Mouse (Mus musculus) left cerebral cortex, postnatal 36 days (tissue): Measurements from ENCODE around the gene Sult1b1. TPM values are rescaled to one million over a fixed set of nuclear protein-coding genes. Genes with fewer than 3 reads are reported as not detected.
"Not testable (repeated sequence)": the region's sequence is repeated elsewhere in the genome, so short reads cannot be mapped to it uniquely, and the experiment has no call there.

ENCODE experiments used
- DNase-seq, 2 experiments: peaks; one replicate each; pipeline ENCODE4 v3.0.0; 2021 to 2022; ENCODE audit warnings: low spot score in 2 of 2, mixed read lengths in 1 of 2
- intact Hi-C: fragments of 180-260 bp; cut with DNase I; formaldehyde crosslinking; loops from one replicate; pipeline ENCODE4 v1.15.1; 2025
- total RNA-seq, 2 experiments: library from RNA; stranded (reverse); gene quantifications; 2 replicates each; pipeline ENCODE4 v1.2.3; 2021

Gene Sult1b1
- total RNA-seq, result not detected

DNA sequence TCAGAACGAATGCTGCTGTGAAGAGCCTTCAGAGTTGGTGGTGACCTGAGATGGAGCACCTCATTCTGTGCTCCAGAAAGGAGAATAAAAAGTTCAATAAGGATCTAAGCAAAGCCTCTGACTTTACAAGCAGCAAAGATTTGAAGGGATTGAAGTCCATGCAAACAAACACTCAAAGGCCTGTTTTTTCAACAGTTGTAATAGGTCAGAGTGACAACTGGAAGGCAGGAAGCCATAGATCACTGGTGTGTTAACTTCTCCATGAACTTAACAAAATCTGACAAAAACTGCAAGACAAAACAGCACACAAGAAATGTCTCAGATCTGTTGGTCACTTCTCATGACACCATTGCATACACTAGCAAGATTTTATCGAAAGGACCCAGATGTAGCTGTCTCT is at the start of gene Sult1b1:
Gene Sult1b1, minus strand, starts transcription at position 85 of the 400 bp plus-strand sequence.
- intact Hi-C loops, result no loop called here
- DNase-seq, result no peak

DNA sequence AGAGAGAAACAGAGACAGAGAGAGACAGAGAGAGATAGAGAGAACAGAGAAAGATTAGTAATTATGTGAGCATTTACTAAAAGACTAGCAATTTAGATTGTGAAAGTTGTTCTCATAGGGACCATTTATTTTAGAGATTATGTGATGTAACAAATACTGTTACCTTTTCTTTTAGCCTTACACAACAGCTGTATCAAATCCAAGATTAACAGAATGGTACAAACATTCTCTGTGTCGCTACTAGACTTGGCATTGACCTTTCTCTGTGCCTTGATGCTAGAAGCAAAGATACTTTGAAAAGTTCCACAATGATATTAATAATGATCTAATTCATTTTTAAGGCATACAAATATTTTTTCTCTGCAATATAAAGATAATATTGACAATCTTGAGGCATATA is 42.4 kb upstream of the Sult1b1 start:
- intact Hi-C loops, result no loop called here

DNA sequence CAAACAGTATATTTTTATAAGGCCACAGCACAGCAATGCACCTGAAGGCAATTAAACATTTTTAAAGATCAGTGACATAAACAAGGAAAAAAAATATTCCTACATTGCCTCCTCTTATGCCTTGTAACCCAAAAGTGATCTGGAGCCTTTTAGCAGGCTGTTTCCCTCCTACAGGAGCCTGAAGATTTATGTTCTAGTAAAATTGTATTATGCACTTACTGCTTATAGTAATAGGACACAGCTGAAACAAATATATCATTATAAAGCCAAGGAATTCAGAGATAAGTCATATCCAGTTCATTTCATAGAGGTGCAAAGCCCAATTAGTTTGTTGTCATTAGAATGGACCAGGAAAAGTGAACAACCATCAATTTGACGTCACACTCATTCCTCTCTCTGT is 36.2 kb upstream of the Sult1b1 start:
- intact Hi-C loops, result no loop called here
- no peak for DNase-seq

More for the DNA sequence above, 42.4 kb upstream of the Sult1b1 start:
- DNase-seq, result no peak

DNA sequence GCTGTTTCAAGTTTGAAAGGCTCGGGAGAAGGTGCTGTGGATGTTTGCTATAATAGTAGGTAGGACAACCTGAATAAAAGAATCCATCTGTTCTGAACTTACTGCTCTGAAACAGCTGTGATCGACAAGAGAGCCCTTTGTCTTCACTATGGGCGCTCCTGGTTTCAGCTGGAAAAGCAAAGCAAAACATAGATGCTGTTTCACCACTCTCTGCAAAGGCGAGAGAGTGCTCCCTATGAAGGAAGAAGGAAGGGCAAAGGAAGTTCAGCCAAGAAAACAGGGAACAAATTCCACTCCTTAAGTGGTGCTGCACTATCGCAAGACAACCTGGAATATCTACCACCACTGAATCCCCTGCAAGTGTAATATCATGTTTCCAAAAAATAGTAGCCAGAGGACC is 35.5 kb upstream of the Sult1b1 start:
- DNase-seq, result no peak
- intact Hi-C loops, result no loop called here

DNA sequence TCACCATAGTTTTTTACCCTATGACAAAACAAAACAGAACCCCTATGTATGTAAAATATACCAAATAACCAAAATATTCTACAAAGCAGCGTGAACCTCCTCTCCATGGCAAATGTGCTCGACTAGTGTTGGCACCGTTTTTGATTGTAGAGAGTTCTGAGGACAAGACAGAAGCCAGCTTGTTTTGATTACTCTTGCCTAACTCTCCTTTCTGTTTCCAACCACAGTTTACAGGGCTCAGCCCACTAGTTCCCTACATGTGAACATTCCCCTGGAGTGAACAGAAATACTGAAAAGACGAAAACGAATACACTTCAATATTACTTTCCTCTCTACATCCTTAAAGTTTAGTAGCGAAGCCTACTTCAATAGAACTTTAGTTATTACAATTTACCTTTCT is 34.8 kb upstream of the Sult1b1 start:
- intact Hi-C loops, result no loop called here
- no peak for DNase-seq

DNA sequence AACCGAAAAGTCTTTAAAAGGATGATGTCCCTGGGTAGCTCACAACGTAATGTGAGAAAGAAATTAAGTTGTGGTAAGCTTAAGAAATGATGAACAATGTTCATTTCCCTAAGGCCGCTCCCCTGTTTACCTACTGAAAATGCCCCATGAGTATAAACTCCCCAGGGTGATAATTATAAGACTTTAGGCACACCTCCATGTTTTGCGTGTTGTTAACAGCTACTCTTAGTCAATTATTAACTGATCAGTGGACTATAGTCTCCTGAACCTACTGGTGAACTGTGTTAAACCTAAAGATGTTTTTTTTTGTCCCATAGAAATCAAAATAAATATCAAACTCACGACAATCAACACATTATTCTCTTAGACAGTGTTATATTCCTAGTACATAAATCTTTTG is 30.9 kb upstream of the Sult1b1 start, which contains the start of gene Sult1d1:
Gene Sult1d1, minus strand, starts transcription at position 183 of the 400 bp plus-strand sequence.
- DNase-seq, result no peak

DNA sequence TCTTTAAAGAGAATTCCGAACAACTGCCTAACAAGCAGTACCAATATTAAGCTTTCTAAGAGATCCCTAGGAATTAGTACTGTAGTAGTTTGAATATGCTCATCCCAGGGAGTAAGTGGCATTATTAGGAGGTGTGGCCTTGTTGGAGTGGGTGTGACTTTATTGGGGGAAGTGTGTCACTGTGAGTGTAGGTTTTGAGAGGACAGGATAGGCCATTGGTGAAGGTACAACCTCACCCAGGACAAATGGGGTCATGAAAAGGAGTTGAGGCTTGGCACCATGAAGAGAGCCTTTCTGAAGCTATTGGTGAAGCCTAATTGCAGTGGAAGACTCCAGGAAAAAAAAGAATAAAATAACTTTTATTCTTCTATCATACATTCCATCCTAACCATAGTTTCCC is 29.3 kb upstream of the Sult1b1 start:
- no peak for DNase-seq
- intact Hi-C loops, result no loop called here

More for the DNA sequence above, 30.9 kb upstream of the Sult1b1 start, which contains the start of gene Sult1d1:
- intact Hi-C loops, result no loop called here

DNA sequence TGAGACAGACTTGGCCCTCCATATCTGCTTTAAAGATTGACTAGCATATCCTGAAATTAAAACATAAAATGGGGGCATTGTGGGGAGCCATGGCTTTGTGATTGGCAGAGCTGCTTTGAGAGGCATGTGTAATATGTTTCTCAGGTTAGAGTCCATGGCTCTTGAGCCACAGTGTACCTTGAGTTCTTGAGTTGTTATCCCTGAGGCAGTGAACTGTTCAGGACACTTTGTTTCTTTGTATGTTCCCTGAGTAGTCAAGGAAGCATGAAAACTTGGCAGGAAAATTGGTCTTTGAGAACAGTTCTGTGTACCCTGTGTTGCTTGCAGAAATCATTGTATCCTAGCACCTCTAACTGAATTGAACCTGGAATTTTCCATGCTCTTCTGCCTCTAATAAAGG is 25.0 kb upstream of the Sult1b1 start:
- intact Hi-C loops, result no loop called here

DNA sequence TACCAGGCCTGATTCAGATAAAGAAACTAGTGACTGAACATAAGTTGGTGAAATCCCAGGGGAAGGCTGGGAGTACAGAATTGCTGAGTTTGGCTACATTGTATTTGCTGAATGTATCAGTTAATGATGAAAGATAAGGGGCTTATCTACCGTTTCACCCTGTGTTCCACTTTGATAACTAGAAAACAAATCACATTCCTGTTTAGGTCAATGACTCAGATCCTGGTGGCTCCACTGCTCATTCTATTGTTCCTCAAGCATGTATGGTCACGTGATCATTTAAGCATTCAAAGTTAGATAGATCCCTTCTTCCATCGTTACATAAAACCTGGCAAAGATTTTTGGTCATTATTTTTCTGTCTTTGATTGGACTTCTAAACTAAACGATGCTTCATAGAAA is 24.5 kb upstream of the Sult1b1 start:
- no peak for DNase-seq
- intact Hi-C loops, result no loop called here

More for the DNA sequence above, 25.0 kb upstream of the Sult1b1 start:
- no peak for DNase-seq

DNA sequence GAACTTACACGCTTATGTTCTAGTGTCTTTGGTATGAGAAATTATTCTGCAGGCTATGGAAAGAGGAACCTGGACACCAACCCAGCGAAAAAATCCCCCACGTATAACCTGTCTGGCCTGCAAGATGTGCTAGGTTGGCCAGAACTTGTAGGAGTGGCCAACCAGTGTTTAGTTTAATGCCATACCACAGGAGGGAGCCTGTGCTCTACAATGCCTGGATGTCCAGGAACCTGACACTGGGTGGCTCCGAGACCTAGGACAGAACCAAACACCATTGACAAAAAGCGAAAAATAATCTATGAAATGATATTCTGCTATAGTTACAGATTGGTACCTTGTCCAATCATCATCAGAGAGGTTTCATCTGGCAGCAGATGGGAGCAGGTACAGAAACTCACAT is 22.1 kb upstream of the Sult1b1 start:
- intact Hi-C loops, result no loop called here

DNA sequence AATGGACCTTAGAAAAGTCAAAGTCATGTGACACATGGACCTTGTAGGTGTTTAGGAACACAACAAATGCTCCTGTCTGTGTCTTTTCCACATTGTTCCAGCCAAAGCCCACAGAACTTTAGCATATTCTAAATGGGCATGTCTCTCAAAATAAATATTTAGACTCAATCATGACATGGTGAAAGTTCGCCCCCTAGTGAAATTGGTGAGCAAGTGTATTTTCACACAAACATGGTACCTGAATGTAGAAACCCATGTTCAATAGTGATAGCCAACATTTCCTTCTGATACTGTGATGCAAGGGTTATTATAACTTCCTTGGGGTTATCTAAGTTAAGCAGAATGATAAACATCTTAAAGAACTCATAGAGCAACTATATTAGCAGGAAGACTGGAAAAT is 12.9 kb upstream of the Sult1b1 start:
- no peak for DNase-seq
- intact Hi-C loops, result no loop called here

More for the DNA sequence above, 22.1 kb upstream of the Sult1b1 start:
- no peak for DNase-seq

DNA sequence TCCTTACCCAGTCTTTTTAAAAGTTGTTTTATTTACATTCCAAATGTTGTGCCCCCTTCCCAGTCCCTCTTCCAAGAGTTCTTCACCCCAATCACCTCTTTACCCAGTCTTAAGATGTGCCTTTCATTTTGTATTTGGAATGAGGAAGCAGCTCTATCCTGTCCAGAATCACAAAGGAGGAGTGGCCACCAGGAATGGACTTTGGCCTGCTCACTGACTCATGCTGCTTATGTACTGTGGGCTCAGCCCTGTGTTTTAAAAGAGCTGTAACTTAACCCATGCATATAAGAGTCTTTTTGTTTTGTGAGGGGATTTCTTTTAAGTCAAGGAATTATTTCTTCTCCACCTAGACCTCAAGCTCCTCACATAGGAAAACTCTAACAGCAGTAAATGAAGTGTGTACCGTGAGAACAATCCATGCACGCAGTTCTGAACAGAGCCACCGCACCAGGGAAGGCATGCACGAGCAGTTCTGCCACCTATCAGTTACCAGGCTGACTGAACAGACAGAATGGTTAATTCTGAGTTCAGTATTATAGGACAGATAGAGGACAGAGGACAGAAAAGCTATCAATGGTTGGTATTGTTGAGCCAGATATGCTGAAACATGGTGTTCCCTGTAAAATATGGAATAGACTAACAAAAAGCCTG is 1.9 kb downstream of the Sult1b1 start:
- intact Hi-C loops, result no loop called here
- DNase-seq, result no peak

DNA sequence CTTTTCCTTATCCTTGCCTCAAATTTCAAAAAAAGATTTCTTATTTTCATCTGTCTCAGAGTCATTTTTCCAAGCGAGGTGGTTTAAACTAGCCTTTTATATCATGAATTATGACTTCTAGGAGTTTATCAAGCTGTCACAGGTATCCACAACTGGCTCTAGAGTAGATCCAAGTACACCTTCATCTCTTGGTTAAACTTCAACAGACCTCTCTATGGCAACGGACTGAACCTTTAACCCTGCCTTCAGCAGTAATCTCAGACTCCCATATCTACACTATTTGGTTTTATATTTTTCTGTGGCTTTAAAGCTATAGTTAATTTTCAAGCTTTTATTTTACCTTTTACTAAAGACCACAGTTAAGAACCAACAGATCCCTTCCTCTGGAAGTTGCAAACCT is 5.7 kb downstream of the Sult1b1 start:
- intact Hi-C loops, result no loop called here
- DNase-seq, result no peak

DNA sequence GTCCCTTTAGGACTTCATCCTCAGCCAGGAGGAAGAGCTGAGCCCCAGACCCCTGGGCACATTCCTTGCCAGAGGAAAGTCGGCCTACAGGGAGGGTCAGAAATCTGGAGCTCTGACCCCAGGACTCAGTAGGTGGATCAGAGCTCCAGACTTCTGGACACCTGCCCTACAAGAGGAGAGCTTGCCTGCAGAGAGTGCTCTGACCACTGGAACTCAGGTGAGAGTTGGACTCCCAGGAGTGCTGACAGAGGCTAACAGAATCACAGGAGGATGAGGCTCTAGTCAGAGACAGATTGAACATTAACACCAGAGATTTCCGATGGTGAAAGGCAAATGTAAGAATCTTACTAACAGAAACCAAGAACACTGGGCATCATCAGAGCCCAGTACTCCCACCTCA is 14.4 kb downstream of the Sult1b1 start:
- DNase-seq, intact Hi-C loops: not testable (repeated sequence)

DNA sequence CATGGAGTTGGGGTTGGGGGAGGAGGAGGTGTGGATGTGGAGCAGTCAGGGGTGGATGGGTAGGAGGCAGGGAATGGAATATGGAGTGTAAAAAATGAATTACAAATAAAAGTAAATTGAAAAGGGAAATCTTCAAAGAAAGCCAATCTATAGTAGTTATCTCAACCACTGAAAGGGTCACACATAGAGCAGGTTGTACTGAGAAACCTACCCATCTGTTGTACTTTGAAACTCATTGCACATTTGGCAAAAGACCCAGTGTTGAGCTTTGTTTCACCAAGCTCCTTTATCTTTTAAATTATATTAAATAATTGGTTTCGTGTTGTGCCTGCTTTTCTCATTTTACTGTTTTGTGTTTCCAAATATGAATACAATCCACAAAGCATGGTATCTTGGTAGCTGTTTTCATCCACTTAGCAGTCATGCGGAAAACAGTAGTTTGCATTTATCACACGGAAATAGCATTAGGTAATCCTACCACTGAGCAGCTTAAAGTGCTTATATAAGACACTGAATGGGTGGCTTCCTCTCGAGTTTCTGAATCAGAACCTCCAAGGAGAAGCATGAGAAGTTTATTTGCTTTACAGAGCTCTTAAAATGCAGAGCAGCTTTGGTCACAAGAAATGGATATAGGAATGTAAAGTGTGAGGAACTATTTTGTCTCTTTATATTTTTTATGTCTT is 32.1 kb downstream of the Sult1b1 start:
- DNase-seq, result no peak
- intact Hi-C loops, result no loop called here

DNA sequence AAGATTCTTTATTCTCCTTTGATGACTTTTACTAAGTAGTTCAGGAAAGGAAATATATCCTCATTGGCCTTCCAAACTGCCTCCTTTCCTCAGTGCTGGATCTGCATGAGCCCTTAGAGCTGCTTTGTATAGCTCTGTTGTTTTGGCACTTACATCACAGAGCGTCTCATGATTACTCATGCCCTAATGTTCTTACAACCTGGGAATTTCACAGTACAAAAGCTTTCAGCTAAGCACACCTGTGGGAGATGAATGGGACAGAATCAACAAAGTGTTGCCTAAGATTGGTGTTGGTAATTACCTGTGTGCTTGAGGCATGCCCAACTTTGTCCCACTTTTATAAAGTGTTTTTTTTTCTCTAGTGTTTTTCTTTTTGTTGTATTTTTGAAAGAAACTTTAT is 35.3 kb downstream of the Sult1b1 start:
- no peak for DNase-seq
- intact Hi-C loops, result no loop called here

DNA sequence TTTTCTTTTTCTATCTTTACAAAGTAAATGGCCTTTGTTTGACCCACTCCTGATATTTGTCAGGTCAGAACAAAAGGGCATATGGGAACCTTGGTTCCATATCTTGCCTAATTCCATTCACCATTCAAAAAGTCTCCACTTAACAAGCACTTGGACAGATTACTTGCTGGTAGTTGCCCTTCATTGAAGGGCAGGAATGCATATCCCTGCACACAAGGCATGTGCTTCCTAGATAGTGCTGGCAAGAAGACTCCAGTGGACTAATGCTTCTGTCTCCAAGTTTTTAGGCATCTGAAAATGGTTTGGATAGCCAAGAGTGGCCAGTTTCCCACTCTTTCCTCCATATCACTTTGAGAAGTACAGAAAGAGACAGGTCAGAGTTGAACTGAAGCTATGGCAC is 38.7 kb downstream of the Sult1b1 start:
- intact Hi-C loops, result no loop called here
- no peak for DNase-seq

DNA sequence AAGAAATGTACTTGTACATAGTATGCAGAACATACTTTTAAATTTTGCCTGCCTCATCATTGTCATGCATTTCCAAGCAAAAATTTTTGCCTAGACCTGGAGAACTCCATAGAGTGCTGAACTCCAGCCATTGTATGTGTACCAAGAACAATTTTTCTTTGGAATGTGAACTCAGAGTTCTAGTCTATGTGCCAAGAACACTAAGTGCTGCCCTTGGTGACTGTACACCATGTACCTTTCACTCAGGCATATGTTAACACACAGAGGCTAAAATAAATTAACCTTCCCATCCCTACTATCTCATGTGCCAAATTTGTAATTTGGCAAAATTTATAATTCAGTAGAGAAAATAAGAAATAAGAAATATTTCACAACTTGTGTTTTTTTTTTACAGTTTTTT is 39.1 kb downstream of the Sult1b1 start:
- intact Hi-C loops, result no loop called here
- DNase-seq, result no peak

DNA sequence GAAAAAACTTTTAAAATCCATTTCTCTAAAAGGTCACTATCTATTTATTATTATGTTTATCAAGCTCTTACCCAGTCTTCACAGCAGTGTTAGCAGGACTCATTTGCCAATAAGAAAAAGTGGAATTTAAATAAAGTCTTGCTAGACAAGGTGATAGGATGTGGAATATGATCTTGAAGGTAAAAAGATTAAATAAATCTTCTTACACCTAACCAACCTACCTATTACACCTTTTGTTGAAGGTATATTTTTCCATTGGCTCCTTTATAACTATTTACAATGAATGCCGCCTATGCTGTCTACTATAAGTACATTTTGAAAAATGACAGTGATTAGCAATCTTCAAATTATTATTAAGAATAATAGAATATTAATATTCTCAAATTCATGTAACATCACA is 47.2 kb downstream of the Sult1b1 start, which contains the start of gene Ugt2a1:
Gene Ugt2a1, minus strand, starts transcription at position 101 of the 400 bp plus-strand sequence.
- DNase-seq, result no peak
- intact Hi-C loops, result no loop called here

DNA sequence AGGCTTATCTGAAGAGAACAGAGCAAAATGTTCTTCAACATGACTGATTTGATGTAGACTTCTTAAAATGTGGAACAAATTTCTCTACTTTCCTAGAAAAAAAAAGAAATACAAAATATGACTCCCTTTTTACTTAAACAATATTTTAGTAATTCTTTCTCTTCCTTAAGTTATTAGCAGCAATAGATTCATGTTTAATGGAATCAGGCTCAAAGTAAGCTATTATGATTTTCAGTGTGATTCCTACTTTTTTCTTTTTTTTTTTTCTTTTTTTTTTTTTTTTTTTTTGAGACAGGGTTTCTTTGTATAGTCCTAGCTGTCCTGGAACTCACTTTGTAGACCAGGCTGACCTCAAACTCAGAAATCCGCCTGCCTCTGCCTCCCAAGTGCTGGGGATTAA is 51.3 kb downstream of the Sult1b1 start, which contains the start of gene Gm43638:
Gene Gm43638, minus strand, starts transcription at position 101 of the 400 bp plus-strand sequence.
- intact Hi-C loops, DNase-seq: not testable (repeated sequence)

DNA sequence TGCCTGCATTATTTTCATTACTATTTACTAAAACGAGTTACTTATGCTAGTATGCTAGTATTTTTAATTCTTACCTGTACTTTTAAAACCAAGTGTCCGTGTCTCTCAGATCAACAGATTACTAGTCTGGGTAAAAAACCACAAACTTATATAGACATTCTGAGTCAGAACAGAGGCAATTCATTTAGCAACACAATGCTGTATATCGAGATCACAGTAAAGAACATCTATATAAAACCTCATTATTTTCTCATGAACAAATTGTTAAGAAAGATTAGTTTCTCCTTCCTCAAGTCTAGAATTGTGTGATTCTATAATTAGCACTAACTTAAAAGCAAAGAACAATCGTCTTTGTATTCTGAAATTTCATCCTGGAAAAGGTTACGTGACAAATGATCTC is 55.8 kb downstream of the Sult1b1 start, which contains the start of gene Ugt2a2:
Gene Ugt2a2, minus strand, starts transcription at position 101 of the 400 bp plus-strand sequence.
- no peak for DNase-seq
- intact Hi-C loops, result no loop called here
